Mouse (Mus musculus) kidney, postnatal 0 days (tissue): Measurements from ENCODE around the gene 9530068E07Rik. TPM values are rescaled to one million over a fixed set of nuclear protein-coding genes. Genes with fewer than 3 reads are reported as not detected.
A peak's percentile ranks its signal among the peaks of the same experiment; 100 is the strongest.
"Not testable (repeated sequence)": the region's sequence is repeated elsewhere in the genome, so short reads cannot be mapped to it uniquely, and the experiment has no call there.

Source experiments
- ATAC-seq: fragments of 200-750 bp; cut with Nextera tagmentation; replicated peaks from 2 replicates; pipeline ENCODE4 v1.8.0; 2017; ENCODE audit warnings: low read depth, moderate number of reproducible peaks, moderate TSS enrichment, moderate library complexity; ENCODE audit not compliant: low FRiP score
- DNase-seq: peaks from one replicate; pipeline ENCODE4 v3.0.0-alpha.2; 2016; ENCODE audit warnings: low spot score
- H3K27ac ChIP-seq: fragments of 300-500 bp; sonication (generic); 2 replicates; pipeline ENCODE4 v1.5.1; 2014; ENCODE audit warnings: mild to moderate bottlenecking
- H3K27me3 ChIP-seq: fragments of 300-500 bp; sonication (generic); 2 replicates; pipeline ENCODE4 v1.6.1; 2014; ENCODE audit warnings: low read length, mixed read lengths; ENCODE audit not compliant: insufficient read depth
- H3K36me3 ChIP-seq: fragments of 300-500 bp; sonication (generic); 2 replicates; pipeline ENCODE4 v1.6.1; 2014; ENCODE audit warnings: low read length, mixed read lengths; ENCODE audit not compliant: insufficient read depth
- H3K4me1 ChIP-seq: fragments of 300-500 bp; sonication (generic); replicated peaks from 2 replicates; pipeline ENCODE4 v1.6.1; 2014; ENCODE audit warnings: antibody characterized with exemption, low read length, mixed read lengths; ENCODE audit not compliant: insufficient read depth
- H3K4me2 ChIP-seq: fragments of 300-500 bp; sonication (generic); 2 replicates; pipeline ENCODE4 v1.6.1; 2014; ENCODE audit warnings: mild to moderate bottlenecking, low read length, moderate library complexity, mixed read lengths
- H3K4me3 ChIP-seq: fragments of 300-500 bp; sonication (generic); replicated peaks from 2 replicates; pipeline ENCODE4 v1.5.1; 2014; ENCODE audit warnings: low read depth, low read length
- H3K9ac ChIP-seq: fragments of 300-500 bp; sonication (generic); 2 replicates; pipeline ENCODE4 v1.6.1; 2014; ENCODE audit warnings: low read depth, low read length
- H3K9me3 ChIP-seq: fragments of 300-500 bp; sonication (generic); replicated peaks from 2 replicates; pipeline ENCODE4 v1.6.1; 2016; ENCODE audit warnings: low read length, inconsistent platforms, mixed read lengths
- CTCF ChIP-seq: IDR thresholded peaks from 2 replicates; pipeline ENCODE4 v1.5.1; 2016; ENCODE audit warnings: antibody characterized with exemption, low read depth, mild to moderate bottlenecking, moderate library complexity
- WGBS: fragments of 180-500 bp; shearing (Covaris S2); extraction: QIAGEN DNeasy Blood & Tissue Kit; methylation state at CpG from one replicate; pipeline ENCODE4 v1.1.7; 2014; 5-methylcytosine and 5-hydroxymethylcytosine counted together
- polyA plus RNA-seq: library from polyadenylated mRNA; unstranded; fragments of >200 nt; fragmentation: Nextera tagmentation; extraction: Ambion mirVana; gene quantifications from 2 replicates; pipeline ENCODE4 v1.2.1, GENCODE M21; 2015

The 9530068E07Rik gene
- polyA plus RNA-seq, 1 experiment from 2014 or later: 228 TPM

DNA sequence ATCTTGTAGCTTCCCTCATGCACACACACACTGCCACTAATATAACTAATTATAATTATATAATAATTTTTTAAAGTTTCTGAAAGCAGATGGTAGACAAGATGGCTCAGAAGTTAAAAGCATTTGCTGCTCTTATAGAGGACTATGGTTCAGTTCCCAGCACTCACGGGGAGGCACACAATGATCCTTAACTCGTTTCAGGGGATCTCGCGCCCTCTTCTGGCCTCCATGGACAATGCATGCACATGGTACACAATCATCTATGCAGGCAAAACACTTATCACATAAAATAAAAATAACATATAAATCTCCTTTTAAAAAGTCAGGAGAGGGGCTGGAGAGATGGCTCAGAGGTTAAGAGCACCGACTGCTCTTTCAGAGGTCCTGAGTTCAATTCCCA is 41.6 kb upstream of the 9530068E07Rik start:
- TF ChIP-seq CTCF: no peak
- no peak overlapping the region for H3K4me2 ChIP-seq
- no peak overlapping the region for H3K9ac ChIP-seq
- no peaks in the 10 kb centered on the region for H3K9me3 ChIP-seq
- H3K4me3 ChIP-seq: no peak overlapping the region
- 82% methylated on average over 5 of the region's 5 CpGs for WGBS
- H3K36me3 ChIP-seq: no peaks in the 10 kb centered on the region
- peaks cover 6% of the 10 kb centered on the region; the same call in 1 of the 2 replicates for H3K4me1 ChIP-seq
- ATAC-seq: no peak
- no peaks in the 10 kb centered on the region for H3K27me3 ChIP-seq
- H3K27ac ChIP-seq: no peak overlapping the region
- DNase-seq: no peak

GRCm38 (mm10) chr11:52355601-52356000 is 40.6 kb upstream of the 9530068E07Rik start:
- WGBS: 87% methylated on average over 1 of the region's 1 CpGs
- no peak for DNase-seq
- TF ChIP-seq CTCF: peak; percentile 23; the same call in 1 of the 2 replicates

GRCm38 (mm10) chr11:52357091-52357490 is 39.1 kb upstream of the 9530068E07Rik start:
- not testable (repeated sequence) for ATAC-seq, H3K4me3 ChIP-seq, H3K9me3 ChIP-seq, H3K27ac ChIP-seq, H3K9ac ChIP-seq, H3K36me3 ChIP-seq, H3K4me2 ChIP-seq, DNase-seq, H3K27me3 ChIP-seq
- H3K4me1 ChIP-seq: peaks cover 19% of the 10 kb centered on the region
- 94% methylated on average over 5 of the region's 5 CpGs for WGBS

More at GRCm38 (mm10) chr11:52355601-52356000, 40.6 kb upstream of the 9530068E07Rik start:
- Histone ChIP-seq H3K4me1 (peaks cover 14% of the 10 kb centered on the region), H3K9me3 (no peaks in the 10 kb centered on the region), H3K27ac (no peak overlapping the region), H3K4me3 (no peak overlapping the region), H3K36me3 (no peaks in the 10 kb centered on the region), H3K9ac (no peak overlapping the region), H3K4me2 (no peak overlapping the region), H3K27me3 (no peaks in the 10 kb centered on the region)
- no peak for ATAC-seq

DNA sequence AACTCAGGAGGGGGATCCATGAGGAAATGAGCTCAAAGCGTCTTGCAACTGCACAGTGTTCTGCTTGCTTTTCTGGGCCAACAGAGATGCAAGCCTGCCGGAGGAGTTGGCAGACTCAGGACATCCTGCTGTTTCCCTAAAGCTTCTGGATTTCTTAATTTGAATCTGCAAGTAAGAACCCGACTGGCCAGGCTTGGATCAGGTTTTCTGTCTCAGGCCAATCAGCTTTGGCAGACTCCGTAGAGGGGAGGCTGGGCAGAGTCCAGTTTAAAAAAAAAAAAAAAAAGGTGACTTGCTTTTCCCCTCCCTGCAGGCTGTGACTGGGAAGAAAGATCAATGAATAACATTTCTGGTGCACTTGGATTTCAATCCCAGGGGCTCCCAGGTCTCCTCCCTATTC is 37.7 kb upstream of the 9530068E07Rik start:
- ATAC-seq (no peak), DNase-seq (peak; percentile 65)
- H3K4me3 ChIP-seq: no peak overlapping the region
- no peaks in the 10 kb centered on the region for H3K36me3 ChIP-seq
- H3K9me3 ChIP-seq: no peaks in the 10 kb centered on the region
- no peak overlapping the region for H3K9ac ChIP-seq
- H3K27ac ChIP-seq: peak overlapping the region; percentile 47; the same call in 1 of the 2 replicates
- 28% methylated on average over 4 of the region's 4 CpGs for WGBS
- no peaks in the 10 kb centered on the region for H3K27me3 ChIP-seq
- no peak for TF ChIP-seq CTCF
- H3K4me2 ChIP-seq: peak overlapping the region; percentile 34; the same call in 1 of the 2 replicates
- peaks cover 27% of the 10 kb centered on the region for H3K4me1 ChIP-seq

DNA sequence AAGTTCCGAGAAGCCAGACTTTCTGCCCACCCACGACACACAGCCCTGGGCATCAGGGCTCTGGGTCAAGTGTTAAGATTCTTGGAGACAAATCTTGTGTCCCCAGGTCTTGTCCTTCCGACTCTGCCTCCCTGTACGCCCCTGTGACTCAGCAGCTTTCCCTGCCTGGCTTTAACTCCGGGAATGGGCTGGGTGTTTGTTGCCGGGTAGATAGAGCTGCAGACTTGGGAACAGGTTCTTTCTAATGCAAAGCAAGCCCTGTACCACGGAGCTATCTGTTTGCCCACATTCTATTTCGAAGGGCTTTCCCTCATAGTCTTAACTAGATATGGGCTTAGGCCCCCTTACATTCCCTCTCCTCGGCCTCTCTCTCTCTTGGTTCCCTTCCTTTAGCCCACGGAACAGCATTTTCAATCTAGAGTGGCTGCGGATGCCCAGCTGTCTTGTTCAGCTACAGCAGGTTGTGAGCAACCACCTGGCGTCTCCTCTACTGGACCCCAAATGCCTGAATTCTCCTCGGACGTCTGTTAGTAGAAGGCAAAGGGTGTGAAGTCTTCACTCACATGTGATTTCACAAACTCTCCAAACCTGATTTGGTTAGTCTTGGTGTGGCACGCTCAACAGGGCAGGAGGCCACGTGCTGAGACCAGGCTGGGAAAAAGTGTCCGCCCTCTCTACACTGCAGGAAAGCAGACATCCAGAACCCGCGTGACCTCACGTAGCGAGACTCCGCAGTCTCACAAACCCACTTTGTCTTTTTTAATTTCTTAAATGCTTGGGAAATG is 36.4 kb upstream of the 9530068E07Rik start:
- TF ChIP-seq CTCF: no peak
- no peaks in the 10 kb centered on the region for H3K36me3 ChIP-seq
- peak overlapping the region; percentile 95 for H3K4me3 ChIP-seq
- no peaks in the 10 kb centered on the region for H3K9me3 ChIP-seq
- DNase-seq (no peak), ATAC-seq (no peak; the same call in 1 of the 2 replicates)
- H3K4me1 ChIP-seq: peaks cover 34% of the 10 kb centered on the region
- peak overlapping the region; percentile 77 for H3K4me2 ChIP-seq
- 16% methylated on average over 22 of the region's 22 CpGs for WGBS
- peak overlapping the region; percentile 96 for H3K9ac ChIP-seq
- H3K27me3 ChIP-seq: no peaks in the 10 kb centered on the region
- peak overlapping the region; percentile 99 for H3K27ac ChIP-seq

DNA sequence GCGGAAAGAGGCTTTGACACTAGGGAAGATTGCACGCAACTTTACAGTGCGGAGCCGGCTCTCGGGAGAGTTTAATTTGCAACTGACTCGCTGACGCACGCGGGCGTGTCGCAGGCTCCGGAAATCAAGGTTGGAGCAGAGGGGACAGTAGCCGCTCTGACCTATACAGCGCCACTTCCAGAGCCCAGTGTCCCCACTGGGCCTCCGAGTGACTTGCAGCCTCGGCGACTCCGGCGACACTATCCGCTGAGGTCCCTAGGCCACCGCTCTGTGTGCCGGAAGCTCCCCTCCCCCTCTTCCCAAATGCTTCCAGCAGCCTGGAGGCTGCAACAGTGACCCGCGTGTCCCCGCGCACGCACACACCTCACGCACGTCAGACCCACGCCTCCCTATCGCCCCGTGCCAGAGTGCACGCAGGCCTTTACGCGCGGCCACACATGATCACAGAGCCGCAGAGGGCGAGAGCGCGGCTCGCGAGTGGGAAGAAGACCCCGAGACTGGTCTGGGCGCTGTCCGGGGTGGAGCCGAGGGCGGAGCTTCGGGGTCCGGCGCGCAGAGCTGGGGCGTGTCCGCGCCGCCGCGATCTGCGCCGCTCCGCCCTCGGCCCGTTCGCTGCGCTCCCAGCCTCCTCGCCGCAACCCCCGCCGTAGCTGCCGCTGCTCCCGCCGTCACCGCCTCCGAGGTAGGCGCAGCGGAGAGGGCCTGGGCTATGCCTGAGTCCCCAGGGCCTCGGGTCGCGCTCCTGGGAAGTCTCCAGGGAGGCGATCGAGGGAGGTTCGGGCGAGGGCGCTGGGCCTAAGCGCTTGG is 35.6 kb upstream of the 9530068E07Rik start, which contains the start of gene Vdac1:
Gene Vdac1, plus strand, starts transcription at position 390 of the 807 bp plus-strand sequence.
- no peak for TF ChIP-seq CTCF
- Histone ChIP-seq H3K9me3 (no peaks in the 10 kb centered on the region), H3K4me2 (peak within 1 kb of the TSS; percentile 77), H3K9ac (peak within 1 kb of the TSS; percentile 96), H3K27me3 (no peaks in the 10 kb centered on the region), H3K36me3 (no peaks in the 10 kb centered on the region), H3K4me3 (peak within 1 kb of the TSS; percentile 95), H3K4me1 (peaks cover 38% of the 10 kb centered on the region), H3K27ac (peak within 1 kb of the TSS; percentile 99)
- ATAC-seq (peak; percentile 92), DNase-seq (peak; percentile 93)
- WGBS: under 1% methylated on average over 84 of the region's 84 CpGs
